Mouse (Mus musculus) heart, postnatal 0 days (tissue): ENCODE data around the gene Dctn3.

Experiments used
- CTCF ChIP-seq: IDR thresholded peaks from 2 replicates; pipeline ENCODE4 v1.5.1; 2016; ENCODE audit warnings: antibody characterized with exemption, control low read depth, low read depth
- EP300 ChIP-seq: IDR thresholded peaks from 2 replicates; pipeline ENCODE4 v1.6.1; 2016; ENCODE audit warnings: antibody characterized with exemption, low read depth

- no peak for TF ChIP-seq CTCF
- TF ChIP-seq EP300: no peak
Measured at GRCm38 (mm10) chr4:41711705-41712375, 11.1 kb downstream of the Dctn3 start.
